Mouse (Mus musculus) stomach, adult 2 months (tissue): Measurements from ENCODE around the gene Olfr26. TPM values are rescaled to one million over a fixed set of nuclear protein-coding genes. Genes with fewer than 3 reads are reported as not detected.

ENCODE experiments used
- polyA plus RNA-seq: library from polyadenylated mRNA; depleted of rRNA; stranded (reverse); fragments of >200 nt; gene quantifications from 2 replicates; pipeline ENCODE4 v1.2.3, GENCODE M21; 2012; rRNA removed

The Olfr26 gene
- polyA plus RNA-seq = not detected in 2 replicates

DNA sequence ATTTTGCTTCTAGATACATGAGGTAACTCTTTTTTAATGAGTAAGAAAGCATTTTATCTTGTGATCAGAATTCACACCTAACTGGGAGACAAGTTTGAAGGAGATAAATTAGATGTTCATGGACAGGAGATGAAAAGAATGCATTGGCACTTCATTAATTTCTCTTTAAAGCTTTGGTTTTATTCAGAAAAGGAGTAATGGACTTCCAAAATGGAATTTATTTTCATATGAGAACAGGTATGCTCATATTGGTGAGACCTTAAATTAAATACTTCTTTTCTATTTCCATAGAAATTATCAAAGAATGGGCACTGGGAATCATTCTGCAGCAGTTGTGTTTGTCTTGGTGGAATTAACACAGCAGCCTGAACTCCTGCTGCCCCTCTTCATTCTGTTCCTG, at the start of gene Olfr26:
Olfr26 (plus strand) TSS at position 301 of the 400 bp plus-strand sequence.

DNA sequence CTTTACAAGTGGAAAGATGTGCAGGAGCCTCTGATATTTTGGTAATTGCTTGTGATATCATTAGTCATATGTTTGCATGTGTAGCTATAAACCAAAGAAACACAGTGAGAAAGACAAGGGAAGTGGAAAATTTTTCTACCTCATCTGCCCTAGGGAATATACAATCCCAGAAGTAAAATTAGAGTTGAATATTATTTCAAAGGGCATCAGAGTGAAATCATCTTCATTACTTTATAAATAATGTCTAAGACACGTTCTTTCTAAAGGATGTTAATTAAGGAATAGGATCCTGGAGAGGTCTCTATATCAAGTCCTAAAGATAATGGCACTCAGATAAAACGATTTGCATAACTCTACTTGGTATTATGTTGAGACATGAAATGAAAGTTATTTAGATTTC, 40.5 kb upstream of the Olfr26 start, which contains the start of gene Olfr922:
Olfr922 (plus strand) TSS at position 301 of the 400 bp plus-strand sequence.

DNA sequence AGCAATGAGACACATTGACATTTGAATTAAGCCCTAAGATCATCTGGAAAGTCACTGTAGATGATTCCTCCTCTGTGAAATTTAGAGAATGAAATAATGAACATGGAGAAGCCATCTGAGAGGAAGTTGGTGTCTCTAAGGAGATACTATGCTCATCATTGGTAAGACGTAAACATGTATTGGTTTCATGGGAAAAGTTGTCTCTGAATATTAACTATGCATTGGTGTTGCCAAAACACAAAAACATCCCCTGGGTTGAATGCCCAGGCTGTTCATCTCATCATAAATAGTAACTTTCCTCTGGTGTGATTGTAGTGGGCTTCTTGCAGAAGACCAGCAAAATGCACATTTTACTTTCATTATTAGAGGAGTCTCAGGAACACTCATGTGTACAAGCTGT, 28.6 kb upstream of the Olfr26 start, which contains the start of gene Olfr923:
Olfr923 (plus strand) TSS at position 301 of the 400 bp plus-strand sequence.

DNA sequence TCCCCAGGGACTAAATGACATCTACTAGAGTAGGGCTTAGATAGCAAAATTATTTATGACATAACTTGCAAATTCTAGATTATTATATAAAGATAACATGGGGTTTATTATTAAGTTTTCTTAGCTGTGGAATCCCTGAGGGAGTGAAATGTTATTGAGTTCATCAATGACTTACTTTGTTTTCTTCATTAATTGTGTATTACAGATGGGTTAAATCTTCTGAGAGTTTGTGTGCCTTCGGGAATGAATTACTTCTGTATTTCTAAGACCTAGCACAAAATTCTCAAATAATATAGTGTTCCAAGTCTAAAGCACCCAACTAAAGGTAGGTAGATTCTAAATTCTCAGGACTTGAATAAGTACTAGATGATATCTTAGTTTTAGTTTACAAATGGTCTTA, 10.7 kb upstream of the Olfr26 start, which contains the start of gene Olfr924:
Olfr924 (plus strand) TSS at position 301 of the 400 bp plus-strand sequence.

DNA sequence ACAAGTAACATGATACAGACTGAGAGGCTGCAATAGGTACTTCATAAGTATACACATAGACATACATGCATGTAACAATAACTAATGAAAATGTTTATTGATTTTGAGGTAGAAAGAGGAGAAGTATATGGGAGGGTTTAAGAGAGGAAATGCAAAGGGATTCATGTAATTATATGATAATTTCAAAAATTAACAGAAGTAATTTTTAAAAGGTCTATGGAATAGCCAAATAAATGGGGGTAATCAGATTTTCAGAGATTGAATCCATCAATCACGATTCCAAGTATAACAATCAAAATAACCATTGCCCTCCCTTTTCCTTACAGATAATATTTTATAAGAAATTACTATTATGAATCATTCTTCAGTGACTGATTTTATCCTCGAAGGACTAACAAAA, 22.0 kb downstream of the Olfr26 start, which contains the start of gene Olfr926:
Olfr926 (plus strand) TSS at position 301 of the 400 bp plus-strand sequence.

Other genes with a start within 250 kb of the Olfr26 start
- gene Olfr914, start 250.0 kb upstream of the Olfr26 start, polyA plus RNA-seq = not detected in 2 replicates
- not detected in 2 replicates for gene Olfr916, start 195.2 kb upstream of the Olfr26 start, polyA plus RNA-seq
- gene Olfr917, start 189.2 kb upstream of the Olfr26 start, polyA plus RNA-seq = not detected in 2 replicates
- gene Olfr918, start 180.5 kb upstream of the Olfr26 start, polyA plus RNA-seq = not detected in 2 replicates
- gene Olfr919, start 151.4 kb upstream of the Olfr26 start, polyA plus RNA-seq = not detected in 2 replicates
- gene Vwa5a, start 136.8 kb upstream of the Olfr26 start, polyA plus RNA-seq = 1.7 and 3.0 TPM in 2 replicates
- gene Olfr920, start 102.8 kb upstream of the Olfr26 start, polyA plus RNA-seq = not detected in 2 replicates
- not detected in 2 replicates for gene Olfr921, start 82.0 kb upstream of the Olfr26 start, polyA plus RNA-seq
- gene Olfr922, start 40.4 kb upstream of the Olfr26 start, polyA plus RNA-seq = not detected in 2 replicates
- not detected in 2 replicates for gene Olfr923, start 28.5 kb upstream of the Olfr26 start, polyA plus RNA-seq
- gene Olfr924, start 10.6 kb upstream of the Olfr26 start, polyA plus RNA-seq = not detected in 2 replicates
- not detected in 2 replicates for gene Olfr926, start 22.1 kb downstream of the Olfr26 start, polyA plus RNA-seq
- gene Olfr930, start 74.7 kb downstream of the Olfr26 start, polyA plus RNA-seq = not detected in 2 replicates
- not detected in 2 replicates for gene Olfr933, start 117.3 kb downstream of the Olfr26 start, polyA plus RNA-seq
- gene Olfr934, start 133.3 kb downstream of the Olfr26 start, polyA plus RNA-seq = not detected in 2 replicates
- gene Olfr935, start 144.6 kb downstream of the Olfr26 start, polyA plus RNA-seq = not detected in 2 replicates
- gene Olfr146, start 168.3 kb downstream of the Olfr26 start, polyA plus RNA-seq = not detected in 2 replicates
- gene Olfr937, start 209.9 kb downstream of the Olfr26 start, polyA plus RNA-seq = not detected in 2 replicates
- not detected in 2 replicates for gene Olfr938, start 223.8 kb downstream of the Olfr26 start, polyA plus RNA-seq